In the genomic region with DNA sequence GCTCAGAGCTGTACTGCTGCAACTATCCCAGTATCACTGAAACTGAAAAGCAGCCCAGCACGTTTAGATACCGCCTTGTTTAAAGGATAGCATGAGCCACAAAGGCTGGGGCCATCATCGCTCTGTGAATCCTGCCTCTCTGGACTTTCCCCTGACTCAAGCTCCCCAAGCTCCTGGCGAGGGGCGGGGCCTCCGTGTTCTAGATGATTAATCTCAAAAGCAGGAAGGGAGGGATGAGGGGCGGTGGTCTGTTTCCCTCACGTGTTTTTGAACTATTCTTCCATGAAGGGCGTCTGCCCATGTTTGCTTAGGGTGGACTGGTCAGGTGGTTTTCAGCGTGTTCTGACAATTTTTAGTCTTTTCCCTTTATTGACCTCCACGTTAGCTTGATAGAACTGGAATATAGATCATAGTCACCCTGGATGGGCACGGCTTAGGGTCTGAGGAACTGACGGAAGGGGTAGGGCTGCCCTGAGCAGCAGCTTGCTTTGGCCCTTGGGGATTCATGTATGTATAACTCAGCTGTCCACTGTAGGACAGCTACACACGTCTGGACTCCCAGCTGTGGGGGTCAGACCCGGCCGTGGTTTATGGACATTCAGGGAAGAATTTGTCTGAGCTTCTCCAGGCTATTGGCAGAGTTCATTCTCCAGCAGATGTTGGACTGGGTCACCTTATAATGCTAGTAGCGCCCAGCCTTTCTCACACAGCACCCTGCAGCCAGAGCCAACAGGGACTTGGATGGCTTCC, we compare ENCODE assay signal across 17 mouse cellular contexts. TPM values are rescaled to one million over a fixed set of nuclear protein-coding genes. Genes with fewer than 3 reads are reported as not detected.
DNase-seq lines count a peak whose midpoint lies in the region.
"Had no signal": no experiment of that assay in that cellular context is flagged by ENCODE, and none has a peak within 500 bp of the region (broad histone marks: within the 10 kb centered on the region; RNA-seq: fewer than 3 reads in every experiment).

No protein-coding gene starts in this region.

- intact Hi-C loops in heart, postnatal 25 days (cut with DNase I): no loop called here

- H3K27me3 ChIP-seq in heart, embryonic 10.5 days (ENCODE audit: insufficient read depth, poor library complexity, severe bottlenecking): no peaks in the 10 kb centered on the region
- H3K27me3 ChIP-seq: forebrain, embryonic 15.5 days; liver, embryonic 12.5 days; neural tube, embryonic 12.5 days had no signal

- no peak overlapping the region for H3K4me3 ChIP-seq in heart, embryonic 10.5 days
- H3K4me3 ChIP-seq: embryonic facial prominence, embryonic 10.5 days; forebrain, embryonic 15.5 days; left cerebral cortex, adult 2 months; liver, embryonic 12.5 days; neural tube, embryonic 12.5 days had no signal

- WGBS in heart, embryonic 10.5 days: 71% methylated on average over 17 of the region's 17 CpGs

- peak; percentile 73 for DNase-seq in heart, embryonic 10.5 days (ENCODE audit: low spot score)
- DNase-seq in heart, postnatal 25 days (ENCODE audit: low spot score): no peak
- peak; percentile 17 for DNase-seq in fibroblast of lung, adult 2 months (ENCODE audit: low read depth)
- DNase-seq in kidney, adult 9 months: peak; percentile 78
- peak; percentile 30 for DNase-seq in lung, postnatal 36 days
- DNase-seq in gastrocnemius, adult 8-10 months (ENCODE audit: low spot score in 2 of 2): no peak
- DNase-seq in cerebellum, adult 9-10 months: no peak
- no peak for DNase-seq in liver
- DNase-seq: cerebellum, adult 8-10 months had no signal

- H3K27ac ChIP-seq in heart, embryonic 10.5 days: no peak overlapping the region
- H3K27ac ChIP-seq: embryonic facial prominence, embryonic 10.5 days; forebrain, embryonic 15.5 days; left cerebral cortex, adult 2 months; liver, embryonic 12.5 days; neural tube, embryonic 12.5 days had no signal

- H3K36me3 ChIP-seq in heart, embryonic 10.5 days: no peaks in the 10 kb centered on the region
- H3K36me3 ChIP-seq: embryonic facial prominence, embryonic 10.5 days; forebrain, embryonic 15.5 days; liver, embryonic 12.5 days; neural tube, embryonic 12.5 days had no signal

- peaks cover 25% of the 10 kb centered on the region; the same call in 1 of the 2 replicates for H3K4me1 ChIP-seq in heart, embryonic 10.5 days
- H3K4me1 ChIP-seq: forebrain, embryonic 15.5 days; liver, embryonic 12.5 days had no signal

- no peaks in the 10 kb centered on the region for H3K9me3 ChIP-seq in heart, embryonic 10.5 days
- H3K9me3 ChIP-seq: forebrain, embryonic 15.5 days; liver, embryonic 12.5 days; neural tube, embryonic 12.5 days had no signal

RNA-seq across cellular contexts. Expression of gene Tmem174, which starts 14.2 kb away (rescaled TPM):
- polyA plus RNA-seq in heart, embryonic 10.5 days (2016; fragmentation: Nextera tagmentation; extraction: Ambion mirVana): 0.05 TPM in 1 of 2 replicates, not detected in the other
- total RNA-seq in heart, postnatal 25 days (2021): not detected
- total RNA-seq in gastrocnemius, adult 8-10 months (2022): not detected
- total RNA-seq: heart, adult 18-20 months had no signal
- polyA plus RNA-seq: C2C12; embryonic facial prominence, embryonic 10.5 days; forebrain, embryonic 15.5 days; liver, embryonic 12.5 days; midbrain, embryonic 11.5 days; neural tube, embryonic 12.5 days had no signal

RNA-seq across cellular contexts. Expression of gene Tmem171, which starts 43.2 kb away (rescaled TPM):
- 0.73 and 1.0 TPM in 2 replicates for polyA plus RNA-seq in heart, embryonic 10.5 days (2016; fragmentation: Nextera tagmentation; extraction: Ambion mirVana)
- 10 to 100 TPM in 1 of 2 experiments, 1 to 10 TPM in 1; 3.2 to 10.6 TPM for total RNA-seq in heart, postnatal 25 days (2021)
- 1 to 10 TPM in 1 of 4 experiments, under 1 TPM in 1, not detected in 2; 0.32 to 1.4 TPM for total RNA-seq in gastrocnemius, adult 8-10 months (2022)
- polyA plus RNA-seq: embryonic facial prominence, embryonic 10.5 days; forebrain, embryonic 15.5 days; liver, embryonic 12.5 days; midbrain, embryonic 11.5 days; neural tube, embryonic 12.5 days had no signal

Comparison
In these comparisons a context has a peak if more than half of its experiments do, and no peak if none do; other contexts are left out.
1. DNase-seq: peak in heart, embryonic 10.5 days (single experiment), fibroblast of lung, adult 2 months (single experiment), kidney, adult 9 months (single experiment) and lung, postnatal 36 days (single experiment); none in heart, postnatal 25 days (single experiment), gastrocnemius, adult 8-10 months (0 of 2), cerebellum, adult 9-10 months (single experiment) and liver (single experiment).